Mouse (Mus musculus) 3134 (cell line): ENCODE results near the gene Tspan17.
"Not testable (repeated sequence)": the region's sequence is repeated elsewhere in the genome, so short reads cannot be mapped to it uniquely, and the experiment has no call there.

ENCODE experiments used
- DNase-seq: peaks from one replicate; pipeline ENCODE4 v3.0.0-alpha.2; 2011; ENCODE audit warnings: low spot score; ENCODE audit not compliant: insufficient read length; ENCODE audit errors: extremely low read depth

Tspan17 gene

DNA sequence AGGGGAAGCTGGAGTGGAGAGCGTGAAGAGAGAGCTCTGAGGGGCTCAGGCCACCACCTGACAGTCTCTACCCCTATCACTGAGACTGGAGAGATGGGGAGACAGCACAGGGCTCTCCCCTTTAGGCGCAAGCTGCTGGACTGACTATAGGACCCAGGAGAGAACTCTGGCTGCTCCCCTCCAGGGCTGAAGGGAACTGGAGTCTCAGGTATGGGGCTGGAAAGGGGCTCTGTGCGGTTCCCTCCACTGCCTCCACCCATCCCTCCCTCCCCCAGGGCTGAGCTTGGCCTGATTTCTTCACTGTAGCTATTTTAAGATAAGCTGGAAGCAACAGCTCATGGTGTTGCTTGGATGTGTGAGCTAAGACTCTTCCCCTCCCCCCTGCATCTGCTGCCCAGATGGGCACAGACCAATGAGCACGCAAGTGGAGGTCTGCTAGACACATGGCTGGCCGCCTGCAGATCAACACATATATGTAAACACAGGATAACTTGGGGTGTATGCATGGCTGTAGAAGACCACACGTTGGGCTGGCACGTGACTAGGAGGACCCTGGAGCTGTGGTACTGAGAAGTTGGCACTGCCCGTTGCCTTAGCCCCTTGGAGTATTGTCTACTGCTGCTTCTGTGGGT lies 28.9 kb upstream of the Tspan17 start:
- no peak for DNase-seq

DNA sequence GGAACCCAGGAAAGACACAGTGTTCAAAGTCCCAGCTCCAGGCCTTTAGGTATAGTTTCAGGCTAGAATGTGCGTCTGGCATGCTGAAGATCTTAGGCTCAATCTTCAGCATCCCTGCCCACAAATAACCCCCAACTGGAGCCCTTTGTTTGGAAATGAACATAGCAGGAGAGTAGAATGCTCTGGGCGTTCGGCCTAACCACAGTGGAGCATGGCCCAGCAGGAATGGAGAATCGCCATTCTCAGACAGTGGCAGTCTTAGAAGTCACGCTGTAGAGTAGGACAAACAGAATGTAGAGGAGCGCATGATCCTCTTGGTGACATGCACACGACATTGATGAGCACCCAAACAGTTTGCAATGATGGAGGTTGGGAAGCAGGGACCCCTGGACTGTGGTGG lies 28.3 kb upstream of the Tspan17 start:
- DNase-seq: no peak

DNA sequence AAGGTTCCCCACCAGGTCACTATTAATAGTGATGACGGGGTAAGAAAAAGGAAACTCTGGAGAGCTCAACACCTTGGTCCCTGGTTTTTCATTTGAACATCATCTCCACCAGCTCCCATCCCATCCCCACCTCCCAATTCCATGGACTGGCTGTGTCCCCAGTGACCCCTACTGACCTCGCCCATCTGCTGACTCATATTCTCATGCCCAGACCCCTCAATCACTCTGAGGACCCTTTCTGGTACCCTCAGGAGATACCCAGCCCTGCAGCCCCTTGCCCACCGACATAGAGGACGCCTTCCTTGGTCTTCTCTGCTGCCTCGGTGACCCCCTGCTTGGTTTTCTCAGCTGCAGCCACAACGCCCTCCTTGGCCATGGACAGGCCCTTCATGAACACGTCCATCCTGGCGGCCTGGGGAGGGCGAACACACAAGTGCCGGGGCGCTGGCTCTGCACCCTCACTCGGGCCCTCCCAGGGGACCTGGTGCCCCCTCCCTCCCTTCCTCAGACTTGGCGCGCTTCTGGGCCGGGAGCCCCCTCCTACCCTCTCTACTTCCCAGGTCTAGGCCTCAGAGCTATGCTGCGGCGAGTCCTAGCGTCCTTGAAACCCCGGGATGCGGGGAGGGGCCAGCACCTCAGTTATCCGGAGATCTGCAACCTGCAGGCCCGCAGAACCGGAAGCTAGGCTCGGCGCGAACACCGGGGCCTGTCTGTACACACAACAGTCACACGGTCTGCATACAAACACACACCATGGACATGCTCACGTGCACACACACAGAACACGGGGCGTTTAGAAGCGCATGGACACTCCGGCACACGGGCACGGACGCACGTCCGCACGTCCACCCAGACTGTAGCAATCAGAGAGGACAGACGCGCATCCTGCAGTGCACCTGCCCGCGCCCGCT lies 23.6 kb upstream of the Tspan17 start:
- DNase-seq: no peak

DNA sequence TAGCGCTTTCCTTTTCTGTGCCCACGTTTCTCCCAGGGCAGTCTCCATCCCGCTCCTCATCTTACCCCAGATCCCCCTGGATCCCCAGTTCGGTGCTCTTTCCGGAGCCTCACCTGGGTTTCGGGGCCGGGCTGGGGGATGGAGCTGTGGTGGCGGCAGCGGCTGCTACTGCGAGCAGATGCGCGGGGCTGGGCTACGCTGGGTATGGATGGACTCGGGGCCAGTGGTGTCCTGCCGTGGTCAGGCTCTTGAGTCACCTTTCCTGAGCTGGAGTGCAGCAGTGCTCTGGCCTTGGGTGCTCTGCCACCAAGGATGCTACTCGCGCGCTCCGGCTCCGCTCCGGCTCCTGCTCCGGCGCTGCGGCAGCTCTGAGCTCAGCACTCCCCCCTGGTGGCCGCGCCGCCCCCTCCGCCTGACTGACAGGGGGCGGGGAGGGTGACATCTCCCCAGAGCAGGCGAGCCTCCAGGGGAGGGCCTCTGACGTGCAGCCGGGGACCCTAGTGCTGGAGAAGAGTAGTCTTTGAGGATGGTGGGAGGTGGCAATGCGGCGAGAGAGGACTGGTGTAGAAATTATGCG lies 22.9 kb upstream of the Tspan17 start, which contains the start of gene Sncb:
Gene Sncb (minus strand): TSS at position 404 of the 577 bp plus-strand sequence.
- DNase-seq: no peak

DNA sequence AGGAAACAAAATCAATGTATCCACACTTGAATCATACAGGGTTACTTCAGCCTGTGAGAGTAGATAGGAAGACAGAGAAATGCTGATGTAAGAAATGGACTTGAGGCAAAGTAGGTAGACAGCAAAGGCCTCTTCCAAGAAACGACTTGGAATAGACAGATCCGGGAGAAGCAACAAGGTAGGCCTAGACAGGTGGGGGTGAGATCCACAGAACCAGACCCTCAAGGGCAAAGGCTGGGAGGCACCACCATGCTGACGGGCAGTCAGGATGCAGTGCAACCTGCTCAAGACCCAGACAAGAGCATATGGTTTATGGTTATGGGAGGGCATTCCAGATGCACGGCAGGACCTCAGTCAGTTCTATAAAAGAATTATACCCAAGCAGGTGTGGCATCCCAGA lies 22.2 kb upstream of the Tspan17 start:
- no peak for DNase-seq

DNA sequence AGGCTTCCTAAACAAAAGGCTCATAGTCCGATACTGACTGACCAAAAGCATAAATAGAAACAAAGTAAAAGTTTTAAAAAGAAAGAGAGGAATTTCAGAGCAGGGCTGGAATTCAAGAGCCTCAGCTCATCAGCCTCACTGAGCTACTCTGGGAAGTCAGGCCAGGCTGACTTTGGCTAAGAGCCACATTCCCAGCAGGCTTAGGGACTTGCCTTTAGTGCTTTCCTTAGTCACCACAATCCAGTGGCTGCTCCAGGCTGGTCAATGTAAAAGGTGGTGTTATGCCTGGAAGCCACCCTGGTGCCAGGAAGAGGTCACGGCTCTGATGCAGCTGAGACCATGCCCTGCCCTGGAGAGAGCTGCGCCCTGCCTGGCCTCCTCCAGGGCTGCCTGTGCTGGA lies 8.6 kb upstream of the Tspan17 start:
- DNase-seq: no peak

DNA sequence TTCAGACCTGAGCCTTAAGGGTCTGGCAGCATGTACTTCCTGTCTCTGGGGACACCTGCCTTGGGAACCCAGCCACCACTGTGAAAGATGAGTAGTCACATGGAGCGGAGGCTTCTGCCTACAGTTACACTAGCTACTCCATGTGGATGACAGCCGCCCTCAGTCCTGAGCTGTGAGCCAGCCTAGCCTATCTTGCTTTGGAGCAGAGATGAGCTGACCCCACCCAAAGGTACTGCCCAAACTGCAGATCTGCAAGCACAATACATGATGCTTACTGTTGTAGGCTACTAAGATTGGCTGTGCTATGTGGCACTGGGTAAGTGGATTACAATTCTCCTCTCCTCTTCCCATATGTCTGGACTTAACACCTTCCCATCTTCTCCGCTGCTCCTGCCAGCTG lies 8.1 kb upstream of the Tspan17 start:
- no peak for DNase-seq

DNA sequence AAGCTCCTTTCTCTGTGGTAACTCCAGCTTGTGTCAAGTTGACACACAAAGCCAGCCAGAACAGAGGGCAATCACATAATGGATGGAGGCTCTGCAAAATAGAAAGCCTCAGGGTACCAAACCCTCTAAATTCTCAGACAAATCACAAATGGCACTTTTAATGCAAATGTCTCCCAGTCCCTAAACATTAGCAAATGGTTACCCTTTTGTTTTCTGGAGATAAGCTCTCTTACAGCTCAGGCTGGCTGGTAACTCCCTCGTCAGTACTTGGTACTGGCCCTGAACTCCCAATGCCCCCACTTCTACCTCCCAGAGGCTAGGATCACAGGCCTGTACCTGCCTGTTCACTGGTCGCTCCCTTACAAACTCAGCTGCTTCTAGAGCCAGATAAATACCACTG lies 5.9 kb upstream of the Tspan17 start:
- DNase-seq: no peak

DNA sequence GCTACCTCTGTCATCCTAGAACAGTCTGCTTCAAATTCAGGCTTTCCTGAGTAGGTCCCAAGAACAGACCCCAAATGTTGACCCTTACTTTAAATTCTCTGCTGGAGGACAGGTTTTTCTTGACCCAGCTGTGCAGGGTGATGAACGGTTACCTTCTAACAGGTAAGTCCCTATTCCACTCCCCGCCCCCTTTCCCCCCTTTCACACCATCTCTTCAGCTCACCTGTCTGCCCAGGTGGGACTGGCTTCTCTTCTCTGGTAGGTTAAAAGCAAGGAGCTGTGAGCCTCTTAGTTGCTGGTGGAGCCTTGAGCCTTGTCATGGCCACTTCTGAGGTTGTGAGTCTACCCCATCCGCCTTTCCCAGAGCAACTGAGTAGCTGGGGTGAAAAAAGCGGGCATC lies 5.5 kb upstream of the Tspan17 start, which contains the start of gene Eif4e1b:
Gene Eif4e1b (plus strand): TSS at position 301 of the 400 bp plus-strand sequence.
- DNase-seq: no peak

DNA sequence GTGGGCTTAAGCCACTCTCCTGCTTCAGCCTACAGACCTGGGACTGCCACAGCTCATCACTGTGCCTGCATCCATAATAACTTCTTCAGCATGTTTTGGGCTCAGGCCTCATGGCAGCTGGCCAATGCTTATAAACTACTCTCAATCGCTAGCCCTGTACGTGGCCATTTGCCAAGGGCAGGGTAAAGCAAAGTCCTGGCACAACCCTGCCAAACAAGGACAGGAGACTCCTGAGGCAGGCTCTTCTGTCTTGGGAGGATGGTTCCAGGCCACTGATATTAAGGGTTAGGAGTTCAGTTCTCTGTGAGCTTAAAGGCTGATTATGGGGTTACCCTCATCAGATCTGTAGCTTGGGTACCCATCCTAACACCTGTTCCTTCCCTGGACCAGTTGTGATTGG lies 1.6 kb upstream of the Tspan17 start:
- not testable (repeated sequence) for DNase-seq

DNA sequence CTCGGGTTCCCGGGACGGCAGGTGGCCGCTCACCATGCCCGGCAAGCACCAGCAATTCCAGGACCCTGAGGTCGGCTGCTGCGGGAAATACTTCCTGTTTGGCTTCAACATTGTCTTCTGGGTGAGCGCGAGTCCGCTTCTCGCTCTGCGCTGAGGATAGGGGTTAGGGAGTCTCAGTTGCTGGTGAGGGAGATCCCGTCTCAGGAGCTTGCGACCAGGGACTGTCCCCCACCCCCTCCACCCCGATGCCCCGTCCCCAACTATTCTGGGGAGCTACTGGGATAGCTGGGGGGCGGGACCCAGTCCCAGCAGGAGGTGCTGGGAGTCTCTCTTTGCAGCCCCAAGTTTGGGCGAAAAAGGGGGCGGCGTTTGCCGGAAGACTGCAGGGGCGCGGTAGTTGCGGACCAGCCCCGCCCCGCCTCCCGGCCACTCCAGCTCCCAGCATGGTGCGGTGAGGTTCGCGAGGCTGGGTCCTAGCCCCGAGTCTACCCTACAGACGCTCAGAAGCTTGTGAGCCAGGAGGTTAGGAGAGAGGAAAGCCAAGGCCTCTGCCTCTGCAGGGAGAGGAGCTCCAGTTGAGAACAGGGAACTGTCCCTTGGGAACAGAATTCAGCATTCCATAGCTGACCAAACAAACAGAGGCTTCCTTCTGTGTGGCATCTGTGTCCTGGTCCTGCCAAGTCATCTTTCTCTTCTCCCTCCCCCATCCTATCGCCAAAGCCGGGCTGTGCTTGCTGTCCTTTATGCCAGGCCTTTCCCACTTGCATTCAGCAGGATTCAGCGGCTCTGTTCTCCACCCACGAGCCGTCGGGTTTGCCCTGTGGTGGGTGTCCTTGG lies 602 bp downstream of the Tspan17 start:
- DNase-seq: peak; percentile 91

DNA sequence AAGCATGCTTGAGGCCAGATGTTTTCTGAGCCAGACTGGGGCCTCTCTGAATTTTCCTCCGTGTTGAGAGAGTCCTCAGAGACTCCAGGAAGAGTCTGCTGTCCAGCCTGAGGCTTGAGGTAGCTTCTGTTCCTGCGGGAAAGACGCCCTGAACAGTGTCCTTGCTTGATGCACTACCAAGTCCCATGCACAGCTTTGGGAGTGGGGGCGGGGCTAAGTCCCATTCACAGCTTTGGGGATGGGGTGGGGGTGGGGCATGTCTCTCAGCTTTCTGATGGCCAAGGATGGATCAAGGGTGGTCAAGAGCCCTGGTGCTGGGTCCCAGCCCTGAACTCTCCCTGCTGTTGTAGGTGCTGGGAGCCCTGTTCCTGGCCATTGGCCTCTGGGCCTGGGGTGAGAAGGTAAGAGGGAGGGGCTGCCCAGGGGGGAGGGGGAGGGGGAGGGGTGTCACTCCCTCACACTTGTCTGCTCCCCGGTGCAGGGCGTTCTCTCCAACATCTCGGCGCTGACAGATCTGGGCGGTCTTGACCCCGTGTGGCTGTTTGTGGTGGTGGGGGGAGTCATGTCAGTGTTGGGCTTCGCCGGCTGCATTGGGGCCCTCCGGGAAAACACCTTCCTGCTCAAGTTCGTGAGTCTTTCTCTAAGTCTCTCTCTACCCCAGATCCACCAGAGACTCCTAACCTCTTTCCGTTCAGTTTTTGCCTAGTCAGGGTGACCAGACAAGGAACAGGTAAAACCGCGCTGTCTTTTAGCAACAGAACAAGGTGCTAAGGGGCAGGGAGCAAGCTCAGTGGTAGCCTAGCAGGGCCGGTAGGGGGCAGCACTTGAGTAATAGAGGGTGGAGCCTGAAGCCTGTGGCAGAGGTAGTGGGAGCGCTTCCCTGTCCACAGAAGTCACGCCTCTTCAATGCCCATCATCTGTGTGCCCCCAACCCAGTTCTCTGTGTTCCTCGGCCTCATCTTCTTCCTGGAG lies 3.4 kb downstream of the Tspan17 start:
- DNase-seq: no peak

DNA sequence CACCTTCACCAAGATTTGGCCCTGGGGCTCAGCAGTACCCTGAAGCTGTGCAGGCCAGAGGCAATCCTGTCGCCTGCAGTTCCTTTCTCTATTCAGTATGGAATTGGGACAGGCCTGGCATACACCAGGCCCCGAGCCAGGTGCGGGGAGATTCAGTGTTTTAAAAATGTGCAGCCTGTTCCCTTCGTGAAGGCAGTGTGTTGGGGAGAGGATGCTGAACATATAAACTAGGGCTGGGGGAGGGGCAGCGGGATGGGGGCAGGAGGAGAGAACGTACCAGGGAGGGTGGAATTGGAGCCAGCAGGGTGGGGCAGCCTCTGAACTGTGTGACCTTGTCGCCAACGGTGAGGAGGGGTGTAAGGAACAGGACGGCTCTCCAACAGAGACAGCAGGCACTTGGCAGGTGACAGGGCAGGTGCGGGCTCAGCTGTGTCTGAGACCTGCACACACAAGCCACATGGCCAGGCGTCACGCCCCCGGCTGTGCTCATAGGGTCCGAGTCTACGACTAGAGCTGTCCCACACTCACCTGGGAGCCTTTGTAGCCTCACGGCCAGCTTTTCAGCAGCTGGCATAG lies 4.9 kb downstream of the Tspan17 start:
- no peak for DNase-seq

DNA sequence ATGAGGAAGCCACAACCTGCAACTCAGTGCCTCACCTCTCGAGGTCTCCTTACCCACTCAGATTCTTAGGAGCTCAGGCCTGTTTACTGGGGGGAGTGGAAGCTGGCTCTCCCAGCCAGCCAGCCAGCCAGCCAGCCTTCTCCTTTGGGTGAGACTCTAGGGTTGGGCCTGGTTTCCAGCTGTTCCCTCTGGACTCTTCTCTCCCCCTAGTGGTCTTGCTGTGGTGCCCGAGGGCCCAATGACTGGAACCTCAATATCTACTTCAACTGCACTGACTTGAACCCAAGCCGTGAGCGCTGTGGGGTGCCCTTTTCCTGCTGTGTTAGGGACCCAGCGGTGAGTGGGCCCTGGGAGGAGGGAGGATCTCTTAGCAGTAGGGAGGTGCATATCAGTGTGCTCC lies 5.7 kb downstream of the Tspan17 start:
- no peak for DNase-seq

DNA sequence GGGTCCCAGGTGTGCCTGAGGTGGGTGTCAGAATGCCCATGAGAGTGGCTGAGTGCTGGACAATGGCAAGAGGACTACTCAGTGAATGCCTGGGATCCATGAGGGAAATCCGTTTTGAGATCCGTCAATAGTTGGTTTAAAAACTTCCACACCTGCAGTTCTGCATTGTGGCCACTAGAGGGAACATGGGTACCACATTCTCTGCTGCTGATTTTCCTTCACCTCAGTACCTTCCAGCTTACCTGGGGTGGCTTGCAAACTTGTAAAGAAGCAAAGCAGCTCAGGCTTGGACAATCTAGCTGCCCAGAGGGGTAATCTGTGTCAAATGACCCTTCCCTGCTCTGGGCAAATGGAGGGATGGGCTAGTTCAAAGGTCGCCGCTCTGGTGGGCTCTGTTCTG lies 8.2 kb downstream of the Tspan17 start:
- DNase-seq: no peak

DNA sequence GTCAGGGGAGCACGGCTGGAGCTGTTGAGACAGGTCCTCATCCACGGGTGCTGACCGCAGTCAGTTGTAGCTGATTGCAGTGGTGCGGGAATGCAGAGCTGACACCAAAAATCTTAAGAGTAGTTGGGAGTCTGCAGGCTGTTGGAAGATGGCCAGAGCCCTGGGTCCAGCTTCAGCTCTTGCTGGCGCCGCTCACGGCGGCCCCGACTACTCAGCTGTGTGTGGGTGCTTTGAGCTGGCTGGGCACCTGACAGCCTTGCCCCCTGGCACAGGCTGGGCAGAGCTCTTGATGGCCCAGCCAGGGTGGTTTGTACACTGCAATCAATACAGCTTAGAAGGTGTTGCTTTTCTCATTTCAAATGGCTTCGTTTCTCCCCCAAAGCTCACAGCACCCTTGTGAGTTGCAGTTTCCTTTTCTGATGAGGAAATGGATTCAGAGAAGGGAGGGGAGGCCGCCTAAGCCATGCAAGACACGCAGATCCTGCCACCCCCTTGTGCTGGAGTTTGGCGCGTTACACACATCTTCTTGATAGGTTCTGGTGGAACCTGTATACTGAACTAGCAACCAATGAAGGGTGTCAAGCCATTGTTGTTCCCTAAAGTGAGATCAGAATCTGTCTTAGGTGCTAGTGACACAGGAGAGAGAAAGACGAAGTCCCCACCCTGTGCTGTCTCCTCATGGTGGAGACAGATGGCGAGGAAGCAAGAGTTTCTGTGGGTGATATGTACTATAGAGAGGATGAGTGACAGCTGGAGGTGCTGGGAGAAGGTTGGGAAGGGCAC lies 8.9 kb downstream of the Tspan17 start:
- no peak for DNase-seq

DNA sequence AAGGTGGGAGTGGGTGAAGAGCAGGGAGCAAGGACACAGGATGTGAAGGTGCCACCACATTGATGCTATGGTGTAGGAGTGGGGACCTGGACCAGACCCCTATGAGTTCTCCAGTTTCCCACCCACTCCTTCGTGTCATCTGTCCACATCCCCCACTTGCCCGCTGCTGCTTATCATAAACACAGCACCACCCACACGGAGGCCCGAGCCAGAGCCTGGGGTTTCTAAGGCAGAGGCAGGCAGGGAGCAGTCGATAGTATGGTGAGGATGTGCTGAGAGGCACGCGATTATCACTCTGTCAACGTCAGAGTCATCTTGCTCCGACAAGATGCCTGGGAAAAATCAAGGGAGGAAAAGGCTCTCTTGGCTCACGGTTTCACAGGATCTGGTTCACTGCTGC lies 9.6 kb downstream of the Tspan17 start:
- DNase-seq: no peak

DNA sequence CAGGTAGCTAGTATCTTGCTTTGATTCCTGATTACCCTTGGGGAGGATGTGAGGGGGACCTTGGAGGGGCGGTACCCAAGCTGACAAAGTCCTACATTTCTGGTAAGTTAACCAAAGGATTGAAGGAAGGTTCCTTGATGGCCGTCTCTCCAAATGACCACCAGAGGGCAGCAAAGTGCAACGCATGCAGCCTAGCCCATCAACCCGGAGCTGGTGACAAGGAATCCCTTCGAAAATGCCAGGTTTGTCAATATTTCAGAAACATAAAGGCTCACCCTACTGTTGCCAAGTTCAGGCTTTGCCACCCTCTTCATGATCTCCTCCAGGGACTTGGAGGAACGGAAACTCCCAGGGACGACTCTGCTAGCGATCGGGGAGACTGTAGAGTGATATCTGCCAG lies 10.5 kb downstream of the Tspan17 start:
- peak; percentile 39 for DNase-seq

DNA sequence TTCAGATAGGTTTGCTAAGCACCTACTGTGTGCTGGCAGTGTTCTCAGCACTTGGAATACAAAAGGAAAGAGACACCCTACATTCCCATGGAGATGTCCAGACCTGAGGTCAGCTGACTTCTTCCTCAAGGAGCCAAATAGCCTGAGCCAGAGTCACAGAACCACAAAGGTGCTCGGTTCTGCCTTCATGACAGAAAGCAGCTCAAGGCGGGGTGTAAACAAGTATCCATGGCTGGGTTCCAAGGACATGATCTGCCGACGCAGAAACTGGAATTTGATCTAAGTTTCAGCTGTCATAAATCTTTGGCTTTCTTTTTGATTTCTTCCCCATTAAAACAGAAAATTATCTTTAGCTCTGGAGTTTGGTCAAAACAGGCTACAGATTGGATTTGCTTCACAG lies 11.0 kb downstream of the Tspan17 start:
- no peak for DNase-seq
